ENCODE assay signal across 34 mouse cellular contexts in the genomic region with DNA sequence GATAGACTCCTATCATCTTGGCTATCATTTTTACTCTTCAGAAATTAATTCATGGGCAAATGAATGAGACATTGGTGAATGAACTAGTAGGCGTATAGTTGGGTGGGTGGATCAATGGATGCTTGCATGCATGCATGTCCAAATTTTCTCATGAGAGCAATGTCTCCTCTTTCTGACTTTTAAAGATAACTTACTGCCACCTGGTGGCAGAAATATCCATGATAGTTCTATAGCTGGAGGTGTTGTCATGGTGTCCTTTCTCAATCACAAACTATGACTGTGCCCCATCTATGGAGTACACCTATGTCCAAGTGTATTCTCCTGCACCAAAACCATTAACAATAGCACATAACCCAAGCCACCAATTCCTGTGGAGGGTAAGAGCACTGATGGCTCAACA. TPM values are rescaled to one million over a fixed set of nuclear protein-coding genes. Genes with fewer than 3 reads are reported as not detected.
DNase-seq lines count a peak whose midpoint lies in the region; ATAC-seq and TF ChIP-seq lines count a peak whose summit lies in the region.
"Had no signal": no experiment of that assay in that cellular context is flagged by ENCODE, and none has a peak within 500 bp of the region (broad histone marks: within the 10 kb centered on the region; RNA-seq: fewer than 3 reads in every experiment).

No protein-coding gene starts in this region.

- H3K9ac ChIP-seq in MEL (ENCODE audit: control insufficient read depth, low read depth, low read length, poor library complexity, severe bottlenecking): no peak overlapping the region
- H3K9ac ChIP-seq: embryonic facial prominence, embryonic 13.5 days; forebrain, embryonic 13.5 days; heart, embryonic 12.5 days; limb, embryonic 13.5 days; liver, embryonic 12.5 days; midbrain, embryonic 15.5 days; neural tube, embryonic 12.5 days had no signal

- H3K27me3 ChIP-seq in kidney, adult 2 months (replicated peaks; ENCODE audit: control insufficient read depth, insufficient read depth, low read length): no peaks in the 10 kb centered on the region
- no peaks in the 10 kb centered on the region for H3K27me3 ChIP-seq in MEL (ENCODE audit: control insufficient read depth in 1 of 2, insufficient read depth in 2 of 2, low read length in 2 of 2)
- H3K27me3 ChIP-seq: embryonic facial prominence, embryonic 13.5 days; forebrain, embryonic 13.5 days; heart, embryonic 12.5 days; limb, embryonic 13.5 days; liver, embryonic 12.5 days; megakaryocyte, embryonic 14.5 days; midbrain, embryonic 15.5 days; neural tube, embryonic 12.5 days had no signal

- H3K27ac ChIP-seq in kidney, adult 2 months (ENCODE audit: insufficient read depth, low read depth, low read length): no peak overlapping the region
- H3K27ac ChIP-seq in MEL (ENCODE audit: control insufficient read depth, low read depth, low read length): no peak overlapping the region
- H3K27ac ChIP-seq: embryonic facial prominence, embryonic 13.5 days; forebrain, embryonic 13.5 days; hindbrain, embryonic 10.5 days; hindbrain, postnatal 0 days; kidney, postnatal 0 days; limb, embryonic 13.5 days; liver, embryonic 12.5 days; midbrain, embryonic 15.5 days; neural tube, embryonic 12.5 days had no signal

- peak; percentile 0 for DNase-seq in kidney, adult 2 months
- no peak for DNase-seq in kidney, postnatal 4 days
- peak; percentile 2 for DNase-seq in MEL (ENCODE audit: low read depth, low spot score)
- DNase-seq in mesoderm, embryonic 11.5 days (ENCODE audit: low read depth, low spot score): peak; percentile 1
- DNase-seq in frontal cortex, postnatal 10 days (ENCODE audit: low spot score in 2 of 2): no peak
- DNase-seq in left cerebral cortex, adult 11 months (ENCODE audit: low spot score): no peak
- DNase-seq: cerebellum, adult 18-20 months; cerebellum, postnatal 25 days; embryo, embryonic 11 days; gastrocnemius, postnatal 10 days; heart, adult 18-20 months; heart, postnatal 10 days; lung, adult 2 months; right cerebral cortex, postnatal 14 days; spleen, adult 18-20 months had no signal

- ATAC-seq in common myeloid progenitor, adult 5-6 weeks (replicated peaks; ENCODE audit: low read depth, poor library complexity, severe bottlenecking): 0 out of 2 replicates have a peak, but pooled peaks have one; percentile 42
- ATAC-seq: forebrain, embryonic 13.5 days; hindbrain, postnatal 0 days; intestine, postnatal 0 days; liver, embryonic 12.5 days; midbrain, embryonic 15.5 days had no signal

- no peaks in the 10 kb centered on the region for H3K9me3 ChIP-seq in MEL (replicated peaks; ENCODE audit: insufficient read depth, low read length)
- H3K9me3 ChIP-seq: limb, embryonic 13.5 days; megakaryocyte, embryonic 14.5 days had no signal

- no peaks in the 10 kb centered on the region for H3K79me2 ChIP-seq in MEL (ENCODE audit: control insufficient read depth, insufficient read depth, low read length, poor library complexity)

- H3K4me1 ChIP-seq in kidney, adult 2 months (ENCODE audit: control insufficient read depth, insufficient read depth, low read length): no peaks in the 10 kb centered on the region
- H3K4me1 ChIP-seq in MEL (ENCODE audit: control insufficient read depth in 1 of 2, insufficient read depth in 2 of 2, low read length in 2 of 2): no peaks in the 10 kb centered on the region
- H3K4me1 ChIP-seq: embryonic facial prominence, embryonic 13.5 days; forebrain, embryonic 13.5 days; heart, embryonic 12.5 days; hindbrain, embryonic 10.5 days; limb, embryonic 13.5 days; liver, embryonic 12.5 days; megakaryocyte, embryonic 14.5 days; midbrain, embryonic 15.5 days; neural tube, embryonic 12.5 days had no signal

- 78% methylated on average over 1 of the region's 1 CpGs for WGBS in kidney, adult 2 months

- H3K4me3 ChIP-seq in kidney, adult 2 months (ENCODE audit: insufficient read depth, low read depth, low read length): no peak overlapping the region
- no peak overlapping the region for H3K4me3 ChIP-seq in MEL (ENCODE audit: control insufficient read depth in 1 of 2, insufficient read depth in 1 of 2, low read depth in 2 of 2, low read length in 2 of 2)
- H3K4me3 ChIP-seq: embryonic facial prominence, embryonic 13.5 days; erythroblast, embryonic 14.5 days; forebrain, embryonic 13.5 days; heart, embryonic 12.5 days; hindbrain, embryonic 10.5 days; limb, embryonic 13.5 days; liver, embryonic 12.5 days; megakaryocyte, embryonic 14.5 days; midbrain, embryonic 15.5 days; neural tube, embryonic 12.5 days had no signal

- TF ChIP-seq POLR2A in kidney, adult 2 months (IDR thresholded peaks at IDR 0.05; ENCODE audit: low read depth, low read length): no peak
- TF ChIP-seq POLR2A in MEL (IDR thresholded peaks at IDR 0.05; ENCODE audit: control insufficient read depth in 1 of 2, insufficient read depth in 1 of 2, low read depth in 1 of 2, low read length in 2 of 2, poor library complexity in 1 of 2): no peak

- H3K36me3 ChIP-seq in kidney, adult 2 months (ENCODE audit: control insufficient read depth, insufficient read depth, low read length): no peaks in the 10 kb centered on the region
- no peaks in the 10 kb centered on the region for H3K36me3 ChIP-seq in MEL (ENCODE audit: control insufficient read depth in 1 of 2, insufficient read depth in 2 of 2, low read length in 2 of 2)
- H3K36me3 ChIP-seq: embryonic facial prominence, embryonic 13.5 days; G1E; heart, embryonic 12.5 days; hindbrain, embryonic 10.5 days; limb, embryonic 13.5 days; liver, embryonic 12.5 days; midbrain, embryonic 15.5 days; neural tube, embryonic 12.5 days had no signal

- TF ChIP-seq EP300 in MEL (IDR thresholded peaks at IDR 0.05; ENCODE audit: low read depth in 1 of 2, low read length in 2 of 2): no peak

- TF ChIP-seq CTCF in kidney, adult 2 months (conservative IDR thresholded peaks at IDR 0.05; ENCODE audit: insufficient read depth, insufficient read length, low read depth, low read length): no peak
- peak in 1 of 3 experiments; percentile 16; a peak in 1 of 6 replicates for TF ChIP-seq CTCF in MEL (IDR thresholded peaks at IDR 0.05 in 2 of 3, conservative IDR thresholded peaks at IDR 0.05 in 1 of 3; ENCODE audit: control insufficient read depth in 1 of 3, insufficient read depth in 1 of 3, low read depth in 2 of 3, low read length in 3 of 3, poor library complexity in 1 of 3, severe bottlenecking in 1 of 3)

- no peak; the same call in 1 of the 2 replicates for TF ChIP-seq RAD21 in MEL (IDR thresholded peaks at IDR 0.05; ENCODE audit: low read depth, low read length)

TF ChIP-seq in MEL, 35 proteins besides CTCF, POLR2A, EP300 and RAD21:
- 0 out of 2 replicates have a peak, but pooled peaks have one; percentile 5 for TF ChIP-seq SMC3 (IDR thresholded peaks at IDR 0.05; ENCODE audit: low read depth, low read length)
- TF ChIP-seq UBTF (IDR thresholded peaks at IDR 0.05; ENCODE audit: borderline replicate concordance, insufficient read depth, low read depth, low read length): no peak
TF ChIP-seq in MEL: peak in this region for 1.

RNA-seq across cellular contexts. Expression of gene 9430007A20Rik, which starts 13.1 kb away (rescaled TPM):
- not detected in 2 replicates for polyA plus RNA-seq in kidney, adult 2 months (2012; rRNA removed)
- not detected in 2 replicates for total RNA-seq in MEL (2012; rRNA removed)
- polyA plus RNA-seq in MEL (2012; ENCODE audit: insufficient read depth in 1 of 2, insufficient read length in 2 of 2, low read depth in 1 of 2, low replicate concordance in 2 of 2, missing spikeins in 1 of 2): not detected
- total RNA-seq in common myeloid progenitor, adult 5-6 weeks (2017): not detected in 2 replicates
- total RNA-seq: adrenal gland, adult 18-20 months; G1E; gastrocnemius, postnatal 10 days; heart, adult 18-20 months; heart, postnatal 10 days; hindbrain, postnatal 0 days; layer of hippocampus, postnatal 14 days; left cerebral cortex, postnatal 10 days had no signal
- polyA plus RNA-seq: embryonic facial prominence, embryonic 13.5 days; erythroblast, embryonic 14.5 days; forebrain, embryonic 13.5 days; frontal cortex, adult 2 months; G1E; heart, embryonic 12.5 days; hindbrain, embryonic 10.5 days; hindbrain, postnatal 0 days; intestine, postnatal 0 days; kidney, postnatal 0 days; limb, embryonic 13.5 days; liver, embryonic 12.5 days; lung, adult 2 months; midbrain, embryonic 15.5 days; neural tube, embryonic 12.5 days had no signal

RNA-seq across cellular contexts. Expression of gene Aadacl3, which starts 43.0 kb away (rescaled TPM):
- not detected in 2 replicates for polyA plus RNA-seq in kidney, adult 2 months (2012; rRNA removed)
- not detected in 2 replicates for total RNA-seq in MEL (2012; rRNA removed)
- not detected for polyA plus RNA-seq in MEL (2012; ENCODE audit: insufficient read depth in 1 of 2, insufficient read length in 2 of 2, low read depth in 1 of 2, low replicate concordance in 2 of 2, missing spikeins in 1 of 2)
- not detected in 2 replicates for total RNA-seq in common myeloid progenitor, adult 5-6 weeks (2017)
- total RNA-seq: adrenal gland, adult 18-20 months; gastrocnemius, postnatal 10 days; heart, adult 18-20 months; heart, postnatal 10 days; hindbrain, postnatal 0 days; layer of hippocampus, postnatal 14 days; left cerebral cortex, postnatal 10 days had no signal
- polyA plus RNA-seq: embryonic facial prominence, embryonic 13.5 days; erythroblast, embryonic 14.5 days; forebrain, embryonic 13.5 days; frontal cortex, adult 2 months; G1E; heart, embryonic 12.5 days; hindbrain, embryonic 10.5 days; hindbrain, postnatal 0 days; intestine, postnatal 0 days; kidney, postnatal 0 days; limb, embryonic 13.5 days; liver, embryonic 12.5 days; lung, adult 2 months; midbrain, embryonic 15.5 days; neural tube, embryonic 12.5 days had no signal

RNA-seq across cellular contexts. Expression of gene Gm9944, which starts 53.4 kb away (rescaled TPM):
- not detected in 2 replicates for polyA plus RNA-seq in kidney, adult 2 months (2012; rRNA removed)
- not detected in 2 replicates for total RNA-seq in MEL (2012; rRNA removed)
- polyA plus RNA-seq in MEL (2012; ENCODE audit: insufficient read depth in 1 of 2, insufficient read length in 2 of 2, low read depth in 1 of 2, low replicate concordance in 2 of 2, missing spikeins in 1 of 2): not detected
- not detected in 2 replicates for total RNA-seq in common myeloid progenitor, adult 5-6 weeks (2017)
- total RNA-seq: adrenal gland, adult 18-20 months; G1E; gastrocnemius, postnatal 10 days; heart, adult 18-20 months; heart, postnatal 10 days; hindbrain, postnatal 0 days; layer of hippocampus, postnatal 14 days; left cerebral cortex, postnatal 10 days had no signal
- polyA plus RNA-seq: embryonic facial prominence, embryonic 13.5 days; erythroblast, embryonic 14.5 days; forebrain, embryonic 13.5 days; frontal cortex, adult 2 months; G1E; heart, embryonic 12.5 days; hindbrain, embryonic 10.5 days; hindbrain, postnatal 0 days; intestine, postnatal 0 days; kidney, postnatal 0 days; limb, embryonic 13.5 days; liver, embryonic 12.5 days; lung, adult 2 months; midbrain, embryonic 15.5 days; neural tube, embryonic 12.5 days had no signal

RNA-seq across cellular contexts. Expression of gene Gm13124, which starts 58.4 kb away (rescaled TPM):
- polyA plus RNA-seq in kidney, adult 2 months (2012; rRNA removed): not detected in 2 replicates
- not detected in 2 replicates for total RNA-seq in MEL (2012; rRNA removed)
- polyA plus RNA-seq in MEL (2012; ENCODE audit: insufficient read depth in 1 of 2, insufficient read length in 2 of 2, low read depth in 1 of 2, low replicate concordance in 2 of 2, missing spikeins in 1 of 2): not detected
- not detected in 2 replicates for total RNA-seq in common myeloid progenitor, adult 5-6 weeks (2017)
- total RNA-seq: adrenal gland, adult 18-20 months; gastrocnemius, postnatal 10 days; heart, adult 18-20 months; heart, postnatal 10 days; hindbrain, postnatal 0 days; layer of hippocampus, postnatal 14 days; left cerebral cortex, postnatal 10 days had no signal
- polyA plus RNA-seq: embryonic facial prominence, embryonic 13.5 days; erythroblast, embryonic 14.5 days; forebrain, embryonic 13.5 days; frontal cortex, adult 2 months; G1E; heart, embryonic 12.5 days; hindbrain, embryonic 10.5 days; hindbrain, postnatal 0 days; intestine, postnatal 0 days; kidney, postnatal 0 days; limb, embryonic 13.5 days; liver, embryonic 12.5 days; lung, adult 2 months; midbrain, embryonic 15.5 days; neural tube, embryonic 12.5 days had no signal

Comparison
In these comparisons a context has a peak if more than half of its experiments do, and no peak if none do; other contexts are left out.
1. DNase-seq: peak in kidney, adult 2 months (single experiment), MEL (single experiment) and mesoderm, embryonic 11.5 days (single experiment); none in kidney, postnatal 4 days (0 of 2), frontal cortex, postnatal 10 days (0 of 2) and left cerebral cortex, adult 11 months (single experiment).